Mouse (Mus musculus): Measurements from ENCODE around the gene Sort1.
"Not testable (repeated sequence)": the region's sequence is repeated elsewhere in the genome, so short reads cannot be mapped to it uniquely, and the experiment has no call there.

The Sort1 gene

DNA sequence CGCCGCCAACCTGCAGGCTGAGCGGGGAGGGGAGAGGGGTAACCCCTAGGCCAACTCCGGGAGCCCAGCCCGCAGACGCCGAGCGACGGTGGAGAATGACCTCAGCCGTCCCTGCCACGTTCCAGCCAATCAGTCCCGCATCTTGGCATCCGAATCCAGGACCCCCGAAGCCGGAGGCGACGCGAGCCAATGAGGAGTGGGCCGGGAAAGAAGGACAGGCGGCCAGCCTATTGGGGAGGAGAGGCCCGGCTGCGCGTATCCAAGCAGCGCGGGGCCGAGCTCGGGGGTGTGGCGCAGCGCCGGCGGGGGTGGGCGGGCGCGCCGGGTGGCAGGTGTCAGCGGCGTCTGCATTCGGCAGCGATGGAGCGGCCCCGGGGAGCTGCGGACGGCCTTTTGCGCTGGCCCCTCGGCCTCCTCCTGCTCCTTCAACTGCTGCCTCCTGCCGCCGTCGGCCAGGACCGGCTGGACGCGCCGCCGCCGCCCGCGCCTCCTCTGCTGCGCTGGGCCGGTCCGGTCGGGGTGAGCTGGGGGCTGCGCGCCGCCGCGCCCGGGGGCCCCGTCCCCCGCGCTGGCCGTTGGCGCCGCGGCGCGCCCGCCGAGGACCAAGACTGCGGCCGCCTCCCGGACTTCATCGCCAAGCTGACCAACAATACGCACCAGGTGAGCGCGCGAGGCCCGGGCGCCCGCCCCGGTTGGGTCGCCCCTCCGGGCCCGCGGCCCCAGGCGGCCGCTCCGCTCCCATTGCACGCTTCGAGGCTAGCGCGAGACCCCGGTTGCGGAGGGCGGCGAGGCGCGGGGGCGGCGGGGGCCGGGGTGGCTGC is at the start of gene Sort1:
Sort1 (plus strand) TSS at position 302 of the 821 bp plus-strand sequence.
- DNase-seq (ENCODE audit: low read depth) = no peak

DNA sequence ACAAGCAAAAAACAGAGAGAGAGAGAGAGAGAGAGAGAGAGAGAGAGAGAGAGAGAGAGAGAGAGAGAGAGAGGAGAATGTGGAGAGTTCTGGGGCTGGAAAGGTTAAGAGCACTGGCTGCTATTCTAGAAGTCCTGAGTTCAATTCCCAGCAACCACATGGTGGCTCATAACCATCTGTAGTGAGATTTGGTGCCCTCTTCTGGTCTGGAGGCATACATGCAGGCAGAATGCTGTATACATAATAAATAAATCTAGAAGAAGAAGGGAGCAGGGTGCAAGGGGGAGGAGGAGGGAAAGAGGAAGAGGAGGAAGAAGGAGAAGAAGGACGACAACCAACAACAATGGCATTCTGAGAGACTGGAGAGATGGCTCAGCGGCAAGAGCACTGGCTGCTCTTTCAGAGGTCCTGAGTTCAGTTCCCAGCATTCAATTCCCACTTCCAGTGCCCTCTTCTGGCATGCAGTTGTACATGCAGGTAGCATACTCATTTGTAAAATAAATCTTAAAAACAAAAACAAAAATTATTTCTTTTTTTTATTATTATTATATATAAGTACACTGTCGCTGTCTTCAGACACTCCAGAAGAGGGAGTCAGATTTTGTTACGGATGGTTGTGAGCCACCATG is 46.3 kb upstream of the Sort1 start:
- not testable (repeated sequence) for DNase-seq (ENCODE audit: low read depth)

DNA sequence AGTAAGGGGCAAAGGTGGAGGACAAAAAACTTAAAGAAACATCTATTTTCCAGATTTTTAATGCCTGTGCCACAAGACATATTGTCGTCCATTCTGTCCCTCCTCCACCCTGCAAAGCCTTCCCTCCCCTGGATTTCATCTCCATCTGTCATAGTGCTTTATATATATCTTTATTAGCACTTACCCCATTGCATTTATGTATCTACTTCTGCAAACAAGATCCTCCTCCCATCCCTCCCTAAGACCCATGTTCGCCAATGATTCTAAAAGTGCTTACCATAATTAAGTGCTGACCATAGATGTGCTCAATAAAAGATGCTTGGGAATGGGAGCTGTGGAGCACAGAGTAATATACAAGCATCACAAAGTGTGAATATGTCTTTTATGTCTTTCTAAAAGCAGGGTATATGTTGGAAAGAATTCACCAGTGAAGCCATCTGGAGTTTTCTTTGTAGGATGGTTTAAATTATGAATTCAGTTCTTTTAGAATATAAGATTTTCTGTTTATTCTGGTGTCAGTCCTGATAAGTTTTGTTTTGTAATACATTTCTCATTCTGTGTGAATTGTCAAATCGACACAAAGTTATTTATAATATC is 42.5 kb upstream of the Sort1 start:
- no peak for DNase-seq (ENCODE audit: low read depth)

DNA sequence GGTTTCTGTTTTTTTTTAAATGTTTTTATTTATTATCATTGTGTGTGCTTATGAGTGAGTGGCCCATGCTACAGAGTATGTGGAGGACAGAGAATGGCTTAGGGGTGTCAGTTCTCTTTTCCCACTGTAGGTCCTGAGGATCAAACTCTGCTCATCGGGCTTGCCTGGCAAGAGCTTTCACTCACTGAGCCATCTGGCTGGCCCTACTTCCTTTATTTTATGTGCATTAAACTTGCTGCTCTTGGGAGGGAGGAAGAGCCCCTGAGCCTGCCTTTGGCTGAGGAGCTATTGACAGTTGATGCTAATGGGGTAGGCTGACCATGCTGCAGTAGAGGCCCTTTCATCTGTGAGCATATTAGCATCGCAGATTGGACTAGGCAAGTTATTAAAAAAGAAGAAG is 37.0 kb upstream of the Sort1 start:
- DNase-seq (ENCODE audit: low read depth) = no peak

DNA sequence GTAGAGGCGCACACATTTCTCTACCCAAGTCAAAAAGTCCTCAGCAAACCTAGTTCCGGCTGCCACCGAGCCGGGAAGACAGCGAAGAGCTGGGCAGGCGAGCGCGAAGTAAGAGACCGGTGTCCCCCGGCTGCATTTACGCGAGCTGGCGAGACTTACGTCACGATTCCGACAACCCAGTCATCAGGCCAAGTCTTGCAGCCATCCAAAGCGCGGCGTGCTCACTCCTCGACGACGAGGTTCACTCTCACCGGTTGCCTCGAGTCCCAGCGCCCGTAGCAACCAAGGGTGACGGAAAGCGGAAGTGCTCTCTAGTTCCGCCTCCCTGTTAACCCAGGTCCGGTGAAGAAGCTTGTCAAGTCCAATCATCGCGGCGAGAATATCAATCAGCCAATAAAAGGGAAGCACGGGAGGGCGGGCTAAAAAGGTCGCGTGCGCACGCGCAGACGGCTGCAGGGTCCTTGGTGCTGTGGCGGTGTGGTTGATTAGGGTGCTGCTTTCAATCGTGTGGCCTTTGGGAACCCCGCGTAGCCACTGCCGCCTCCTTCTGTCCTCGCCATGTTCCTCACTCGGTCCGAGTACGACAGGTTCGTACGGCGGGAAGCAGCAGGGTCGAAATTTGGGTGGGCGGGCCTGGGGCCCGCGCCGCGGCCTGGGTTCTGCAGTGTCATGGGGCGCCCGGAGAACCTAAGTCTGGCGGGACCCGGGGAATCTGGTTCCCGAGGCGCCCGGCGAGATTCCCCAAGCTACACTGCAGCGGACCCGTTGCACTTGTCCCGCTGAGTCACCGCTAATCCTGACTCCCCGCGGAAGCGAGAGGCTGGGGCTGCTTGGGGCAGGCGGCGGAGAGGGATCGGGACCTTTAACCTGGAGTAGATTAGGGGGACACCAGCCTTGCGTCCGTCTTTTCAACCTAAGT is 26.9 kb upstream of the Sort1 start, which contains the start of gene Psma5:
Psma5 (plus strand) TSS at position 208 of the 919 bp plus-strand sequence.
- DNase-seq (ENCODE audit: low read depth) = peak; percentile 95

DNA sequence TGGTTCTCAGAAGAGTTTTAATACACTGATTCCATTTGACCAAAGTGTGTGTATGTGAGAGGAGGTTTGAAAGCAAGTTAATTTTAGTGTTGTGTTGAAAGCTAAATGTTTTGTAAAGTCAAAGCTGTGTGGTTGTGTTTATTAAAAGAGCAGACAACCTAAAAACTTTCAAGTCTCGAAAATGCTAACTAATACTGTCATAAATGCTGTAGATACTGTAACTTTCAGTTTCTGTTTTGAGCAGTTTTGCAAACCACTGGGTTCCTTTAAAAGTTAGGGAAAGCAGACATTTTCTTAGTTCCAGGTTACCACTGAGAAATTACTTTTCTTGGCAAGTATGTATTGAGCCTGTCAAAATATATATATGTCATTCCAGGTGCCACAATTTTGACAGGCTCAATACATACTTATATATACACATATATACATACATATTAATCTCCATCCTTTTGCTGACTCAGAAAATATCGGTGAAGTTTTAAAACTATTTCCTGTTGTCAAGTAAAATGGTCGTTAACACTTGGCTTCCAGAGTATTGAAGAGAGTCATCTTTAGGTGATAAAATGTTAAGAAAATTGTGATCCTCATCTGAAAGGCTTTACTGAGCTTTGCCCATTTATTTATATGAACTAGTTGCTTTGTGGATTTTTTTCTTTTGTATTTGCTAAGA is 25.9 kb upstream of the Sort1 start:
- DNase-seq (ENCODE audit: low read depth) = no peak

DNA sequence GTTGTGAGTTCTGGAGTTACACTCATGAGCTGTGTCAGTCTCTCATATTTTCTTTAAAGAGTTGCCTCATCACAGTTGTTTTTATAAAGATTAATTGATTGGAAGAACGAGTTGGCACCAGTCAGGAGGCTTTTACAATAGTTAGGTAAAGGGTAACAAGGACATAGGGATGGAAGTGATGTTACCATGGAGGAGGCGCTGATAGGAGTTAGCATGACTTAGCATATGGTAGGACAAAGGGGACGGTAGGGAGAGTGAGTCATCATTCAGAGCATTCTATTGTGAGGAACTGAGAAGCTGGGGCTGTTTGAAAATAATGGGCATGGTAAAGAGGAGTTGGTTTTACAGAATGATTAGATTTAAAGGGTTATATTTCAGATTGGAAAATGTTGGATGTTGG is 24.6 kb upstream of the Sort1 start:
- no peak for DNase-seq (ENCODE audit: low read depth)

DNA sequence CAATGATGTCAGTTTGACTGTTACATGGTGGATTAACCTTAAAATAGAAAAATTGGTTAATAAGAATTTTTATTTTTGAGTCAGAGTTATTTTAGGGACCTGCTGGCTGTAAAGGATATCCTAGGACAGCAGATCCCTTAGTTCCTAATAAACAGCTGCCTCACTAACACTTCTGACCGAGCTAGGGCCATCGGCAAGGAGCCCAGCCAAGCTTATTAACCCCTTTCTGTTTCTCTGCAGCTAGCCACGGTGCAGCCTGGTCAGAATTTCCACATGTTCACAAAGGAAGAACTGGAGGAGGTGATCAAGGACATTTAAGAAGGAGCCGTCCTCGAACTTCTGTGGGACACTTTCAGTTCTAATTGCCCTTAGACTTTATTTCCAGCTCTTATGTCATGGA is 4.4 kb upstream of the Sort1 start:
- DNase-seq (ENCODE audit: low read depth) = not testable (repeated sequence)

DNA sequence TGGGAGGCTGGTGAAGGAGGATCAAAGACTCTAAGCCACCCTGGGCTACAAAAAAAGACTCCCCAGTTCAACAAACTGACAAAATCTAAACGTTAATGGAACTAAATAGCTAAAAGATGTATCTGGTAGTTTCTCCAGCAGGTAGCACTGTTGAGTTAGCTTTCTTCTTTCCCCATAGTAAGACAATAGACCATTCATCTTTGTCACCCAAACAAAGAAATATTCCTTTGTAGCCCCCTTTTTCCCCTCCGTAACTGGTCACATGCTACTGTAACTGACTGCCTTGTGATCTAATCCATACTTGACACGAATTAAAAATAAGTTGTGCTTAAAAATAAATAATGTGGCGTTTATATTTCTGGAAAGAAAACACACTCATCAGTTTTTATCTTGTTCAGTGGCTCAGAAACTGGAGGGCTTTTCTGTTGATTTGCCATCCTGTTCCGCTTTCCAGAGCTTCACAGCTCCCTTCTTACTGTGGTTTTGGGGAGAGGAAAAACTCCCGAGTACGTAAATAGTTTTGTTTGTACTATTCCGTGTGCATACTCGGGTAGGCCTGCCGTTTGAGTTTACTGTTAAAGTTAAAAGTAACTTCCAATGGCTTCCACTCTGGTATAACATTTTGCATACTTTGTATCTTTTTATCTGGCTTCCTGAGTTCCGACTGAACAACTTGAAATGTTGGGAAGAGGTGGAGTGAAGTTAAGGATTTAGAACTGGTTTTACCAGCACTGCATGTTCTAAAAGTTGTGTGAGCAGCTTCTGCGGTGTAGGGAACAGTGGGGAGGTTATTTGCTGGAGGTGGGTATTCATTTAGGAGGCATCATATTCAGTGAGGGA is 1.3 kb upstream of the Sort1 start:
- no peak for DNase-seq (ENCODE audit: low read depth)

DNA sequence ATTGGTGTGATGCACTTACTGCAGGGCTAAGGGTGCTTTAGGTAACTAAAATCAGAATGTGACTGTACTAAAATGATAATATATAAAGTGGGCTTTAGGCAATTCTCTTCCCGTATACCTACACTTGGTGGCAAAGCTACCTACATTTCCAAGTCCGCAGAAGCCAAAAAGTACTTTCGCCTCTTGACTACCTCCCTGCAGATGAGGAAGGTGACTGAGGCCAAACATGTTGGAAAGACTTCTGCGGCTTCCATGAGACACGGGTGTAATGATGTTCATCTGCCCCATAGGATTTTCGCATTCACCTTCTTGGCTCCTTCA is 681 bp upstream of the Sort1 start:
- DNase-seq (ENCODE audit: low read depth) = no peak

DNA sequence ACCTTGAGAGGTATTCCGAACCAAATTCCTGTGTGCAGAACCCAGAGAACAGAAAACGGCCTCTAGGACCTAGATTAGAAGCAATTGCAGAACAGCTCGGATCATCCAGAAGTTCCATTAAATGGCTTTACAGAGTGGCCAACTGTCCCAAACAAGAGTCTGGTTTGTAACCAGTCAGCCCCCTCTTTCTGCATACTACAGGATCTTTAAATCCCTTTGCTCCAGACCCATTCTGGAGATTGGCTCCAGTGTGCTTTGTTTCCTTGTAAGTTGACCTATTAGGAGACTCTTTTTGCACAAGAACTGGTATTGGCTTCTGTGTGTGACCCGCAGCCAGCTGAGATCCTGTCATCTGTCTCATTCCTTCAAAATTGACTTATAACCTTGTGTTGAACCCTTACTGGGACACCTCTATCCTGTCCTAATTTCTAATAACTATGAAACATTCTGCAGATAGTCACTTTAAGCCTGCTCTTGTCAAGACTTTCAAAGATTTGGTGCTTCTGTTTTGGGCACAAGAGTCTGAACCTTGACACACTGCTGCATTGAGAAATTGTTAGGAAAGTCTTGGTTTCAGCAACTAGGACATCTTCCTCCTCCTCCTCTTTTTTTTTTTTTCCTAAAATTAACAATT is 1.3 kb downstream of the Sort1 start:
- DNase-seq (ENCODE audit: low read depth) = no peak

DNA sequence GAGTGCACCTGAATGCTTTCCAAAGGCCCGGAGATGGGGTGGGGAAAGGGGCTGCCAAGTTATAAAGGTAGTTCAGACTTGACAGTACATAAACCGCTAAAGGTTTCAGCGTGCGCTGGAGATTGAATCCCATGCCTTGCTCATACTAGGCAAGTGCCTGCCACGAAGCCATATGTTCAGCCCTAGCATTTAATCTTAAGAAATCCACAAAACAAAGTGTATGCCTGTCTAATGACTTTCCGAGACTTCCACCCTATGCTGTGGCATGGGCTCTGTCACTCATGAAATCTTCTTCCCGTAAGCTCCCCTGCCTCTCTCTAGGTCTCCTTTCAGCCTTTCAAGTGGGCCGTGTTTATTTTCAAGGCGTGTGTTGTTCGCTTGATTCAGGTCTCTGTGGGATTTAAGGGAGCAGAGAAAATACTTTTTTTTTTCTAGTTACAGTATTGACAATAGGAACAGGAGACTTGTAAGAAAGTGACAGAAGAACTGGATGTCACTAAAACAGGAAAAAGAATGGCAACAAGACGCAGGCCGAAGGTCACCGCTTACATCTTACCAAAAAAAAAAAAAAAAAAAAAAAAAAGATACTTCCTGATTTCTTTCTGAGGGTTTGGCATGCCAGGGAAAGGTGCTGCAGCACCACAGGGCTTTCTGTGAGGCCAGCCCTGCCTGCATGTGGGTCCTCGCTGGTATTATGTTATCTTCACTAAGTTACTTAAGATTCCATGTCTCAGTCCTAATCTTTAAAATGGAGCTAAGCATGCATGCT is 3.0 kb downstream of the Sort1 start:
- no peak for DNase-seq (ENCODE audit: low read depth)

DNA sequence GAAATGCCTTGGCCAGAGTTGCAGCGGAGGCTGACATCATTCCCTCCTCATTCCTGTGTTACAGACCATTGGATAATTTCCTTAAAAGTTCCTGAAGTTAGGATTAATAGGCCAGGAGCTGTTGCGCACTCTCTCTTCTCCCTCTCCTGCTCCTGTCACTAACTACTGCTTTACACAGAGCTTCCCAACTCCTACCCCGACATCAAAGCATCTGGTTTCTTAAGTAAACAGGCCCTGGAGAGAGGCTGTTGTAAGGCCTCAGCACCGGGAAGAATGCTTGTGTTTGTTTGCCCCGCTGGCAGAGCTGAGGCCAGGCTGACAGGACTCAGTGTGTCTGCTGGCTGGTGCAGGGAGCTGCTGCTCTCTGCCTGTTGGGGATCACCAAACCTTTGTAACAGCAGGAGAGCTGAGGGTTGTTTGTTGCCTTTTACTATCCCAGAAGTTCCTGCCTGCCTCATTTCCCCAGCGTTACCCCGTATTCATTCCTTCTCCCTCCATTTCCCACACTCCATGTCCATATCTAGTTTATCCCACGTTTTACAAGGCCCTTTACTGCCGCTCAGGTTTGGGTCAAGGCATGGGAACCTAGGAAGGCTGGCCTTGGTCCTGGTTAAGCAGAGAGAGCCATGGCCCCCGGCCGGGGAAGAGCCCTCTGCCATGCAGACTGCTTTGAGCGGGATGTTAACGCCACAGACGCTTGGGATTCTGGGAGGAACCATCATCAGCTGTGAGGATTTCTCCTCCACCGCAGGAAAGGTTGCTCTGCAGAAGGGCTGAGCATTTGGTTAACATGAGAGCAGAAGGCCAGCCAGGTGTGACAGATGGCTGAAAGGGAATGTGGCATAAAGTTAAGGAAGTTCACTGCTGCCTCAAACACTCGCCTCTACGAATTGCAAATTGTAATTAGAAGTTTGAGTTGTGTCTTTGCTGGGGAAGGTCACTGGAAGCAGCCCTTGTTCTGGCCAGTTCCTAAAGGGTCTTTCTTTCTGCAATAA is 4.2 kb downstream of the Sort1 start:
- DNase-seq (ENCODE audit: low read depth) = no peak

DNA sequence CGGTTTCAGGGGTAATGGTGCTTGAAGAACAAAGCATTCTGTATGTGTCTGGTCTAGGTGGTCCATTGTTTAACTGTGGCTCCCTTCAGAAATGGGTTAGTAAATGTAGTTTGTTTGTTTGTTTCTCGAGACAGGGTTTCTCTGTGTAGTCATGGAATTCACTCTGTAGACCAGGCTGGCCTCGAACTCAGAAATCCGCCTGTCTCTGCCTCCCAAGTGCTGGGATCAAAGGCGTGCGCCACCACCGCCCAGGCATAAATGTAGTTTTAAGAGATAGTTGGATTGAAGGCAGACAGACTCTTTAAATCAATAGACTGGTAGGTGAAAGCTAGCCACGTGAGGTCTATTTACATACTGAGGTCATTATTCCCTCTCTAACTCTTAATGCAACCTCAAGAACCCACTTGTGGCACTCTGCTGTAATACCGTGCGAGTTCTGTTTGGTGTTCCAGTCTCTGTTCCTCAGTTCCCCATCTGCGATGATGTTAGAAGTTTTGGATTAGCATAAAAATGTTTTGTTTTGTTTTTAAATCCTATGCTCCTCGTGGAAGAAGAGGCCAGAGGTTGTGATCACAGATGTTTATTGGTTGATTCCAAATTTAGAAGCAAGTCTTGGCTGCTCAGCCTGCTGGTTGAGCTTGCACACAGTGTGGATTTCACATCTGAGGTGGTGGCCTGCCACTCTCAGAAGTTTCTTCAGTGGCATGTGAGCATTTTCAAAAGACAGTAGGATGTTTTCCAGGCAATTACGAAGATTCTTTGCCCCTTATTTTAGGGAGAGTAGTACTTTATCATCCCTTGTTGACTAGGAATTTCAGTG is 5.6 kb downstream of the Sort1 start:
- no peak for DNase-seq (ENCODE audit: low read depth)

DNA sequence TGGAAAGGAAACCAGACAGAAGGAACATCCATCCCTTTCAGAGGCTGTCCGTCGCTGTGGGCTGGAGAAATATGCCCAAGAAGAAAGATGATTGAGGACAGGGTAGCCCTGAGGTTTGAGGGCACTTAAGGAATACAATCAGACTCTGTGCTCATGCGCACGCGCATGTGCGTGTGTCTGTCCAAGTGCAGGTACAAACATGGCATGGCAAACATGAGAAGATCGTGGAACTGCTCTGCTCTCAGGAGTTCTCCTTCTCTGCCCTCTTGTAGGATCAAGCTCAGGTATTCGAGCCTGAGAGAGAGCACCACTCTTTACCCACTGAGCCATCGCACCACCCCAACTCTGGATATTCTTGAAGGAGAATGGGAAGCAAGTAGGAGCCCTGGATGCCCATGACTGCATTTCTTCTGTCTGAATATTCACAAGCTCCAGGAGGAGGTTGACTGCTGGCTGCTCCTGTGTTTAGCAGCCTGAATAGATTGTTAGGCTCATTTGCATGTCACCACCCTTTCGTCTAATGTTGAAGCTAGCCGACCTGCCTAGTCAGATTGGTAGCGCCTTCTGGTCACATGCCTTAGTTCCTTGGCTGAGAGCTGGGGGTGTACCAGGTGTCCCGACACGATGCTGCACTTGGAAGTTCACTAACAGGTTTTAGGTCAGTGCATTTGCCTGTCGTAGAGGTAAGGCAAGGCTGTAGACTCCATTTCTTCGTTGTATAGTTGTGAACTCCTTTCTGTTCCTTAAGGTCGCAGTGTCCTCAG is 7.3 kb downstream of the Sort1 start:
- DNase-seq (ENCODE audit: low read depth) = no peak

DNA sequence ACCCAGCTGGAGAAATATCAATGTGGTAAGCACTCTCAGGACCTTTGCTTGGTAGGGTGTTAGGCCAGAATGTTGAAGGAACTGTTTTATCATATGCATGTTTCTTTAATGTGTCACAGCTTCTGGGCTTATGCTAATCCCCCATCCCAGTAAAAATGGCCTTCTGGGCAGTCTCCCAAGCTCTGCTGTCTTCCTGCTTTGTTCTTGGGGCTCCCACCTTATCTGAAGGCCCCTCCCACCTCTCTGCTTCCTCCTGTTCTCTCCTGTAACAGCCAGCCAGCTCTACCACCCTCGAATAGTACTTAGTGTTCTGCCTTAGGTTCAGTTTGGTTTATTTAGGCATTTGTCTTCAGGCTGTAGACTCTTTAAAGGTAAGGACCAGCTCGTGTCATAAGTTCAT is 10.5 kb downstream of the Sort1 start:
- no peak for DNase-seq (ENCODE audit: low read depth)

Data from fibroblast of lung, adult 2 months (primary cell).